Mouse (Mus musculus) heart, embryonic 16.5 days (tissue): ENCODE measurements at regions not wholly inside any gene's neighbourhood (a gene's known extent, or its start where the extent isn't known, plus 50 kb on each side); places are given as distances from the start of the nearest gene placed in this dataset.

Experiments used
- ATAC-seq: fragments of 200-750 bp; cut with Nextera tagmentation; replicated peaks from 2 replicates; pipeline ENCODE4 v1.8.0; 2017; ENCODE audit warnings: moderate number of reproducible peaks; ENCODE audit not compliant: insufficient read depth, low FRiP score; ENCODE audit errors: extremely low read depth
- H3K27ac ChIP-seq: fragments of 300-500 bp; sonication (generic); 2 replicates; pipeline ENCODE4 v1.5.1; 2014; ENCODE audit warnings: mild to moderate bottlenecking, low read length, control low read depth, moderate library complexity
- H3K27me3 ChIP-seq: fragments of 300-500 bp; sonication (generic); 2 replicates; pipeline ENCODE4 v1.6.1; 2014; ENCODE audit warnings: low read length, mixed read lengths; ENCODE audit not compliant: control insufficient read depth, insufficient read depth
- H3K36me3 ChIP-seq: fragments of 300-500 bp; sonication (generic); 2 replicates; pipeline ENCODE4 v1.6.1; 2014; ENCODE audit not compliant: control insufficient read depth, insufficient read depth
- H3K4me1 ChIP-seq: fragments of 300-500 bp; sonication (generic); 2 replicates; pipeline ENCODE4 v1.6.1; 2014; ENCODE audit warnings: low read length, mixed read lengths; ENCODE audit not compliant: control insufficient read depth, insufficient read depth
- H3K4me2 ChIP-seq: fragments of 300-500 bp; sonication (generic); 2 replicates; pipeline ENCODE4 v1.6.1; 2014; ENCODE audit warnings: low read depth, mild to moderate bottlenecking, control low read depth, low read length
- H3K4me3 ChIP-seq: fragments of 300-500 bp; sonication (generic); 2 replicates; pipeline ENCODE4 v1.5.1; 2014; ENCODE audit warnings: mild to moderate bottlenecking, control low read depth, low read length
- H3K9ac ChIP-seq: fragments of 300-500 bp; sonication (generic); 2 replicates; pipeline ENCODE4 v1.6.1; 2014; ENCODE audit warnings: low read length, control low read depth
- H3K9me3 ChIP-seq: fragments of 300-500 bp; sonication (generic); replicated peaks from 2 replicates; pipeline ENCODE4 v1.6.1; 2016; ENCODE audit warnings: low read length; ENCODE audit not compliant: control insufficient read depth
- WGBS: fragments of 180-500 bp; shearing (Covaris S2); extraction: QIAGEN DNeasy Blood & Tissue Kit; methylation state at CpG from one replicate; pipeline ENCODE4 v1.1.7; 2014; 5-methylcytosine and 5-hydroxymethylcytosine counted together

DNA sequence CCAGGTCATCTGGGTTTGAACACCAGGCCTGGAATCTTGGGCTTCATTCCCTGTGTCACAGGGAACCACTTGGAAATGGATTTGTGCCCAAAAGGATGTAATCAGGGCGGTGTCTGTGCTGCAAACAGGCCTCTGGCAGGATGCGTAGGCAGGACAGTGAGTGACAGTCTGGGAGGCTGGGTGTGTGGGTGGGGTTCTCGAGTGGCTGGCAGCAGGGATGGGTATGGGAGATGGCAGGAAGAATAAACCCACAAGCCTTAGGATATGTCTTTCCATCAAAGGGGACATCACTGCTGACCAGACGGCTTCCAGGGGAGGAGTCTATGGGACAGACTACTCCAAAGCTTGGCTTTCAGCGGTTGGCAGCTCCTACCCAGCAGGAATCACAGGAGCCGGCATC is 150.5 kb upstream of the Nectin1 start:
- Histone ChIP-seq H3K4me1 (no peaks in the 10 kb centered on the region), H3K4me3 (no peak overlapping the region), H3K4me2 (no peak overlapping the region), H3K9ac (no peak overlapping the region), H3K36me3 (no peaks in the 10 kb centered on the region), H3K27ac (no peak overlapping the region), H3K27me3 (peaks cover 2% of the 10 kb centered on the region; the same call in 1 of the 2 replicates), H3K9me3 (no peaks in the 10 kb centered on the region)
- 58% methylated on average over 6 of the region's 6 CpGs for WGBS
- no peak for ATAC-seq

- peaks cover 2% of the 10 kb centered on the region; the same call in 1 of the 2 replicates for H3K27me3 ChIP-seq
- no peak overlapping the region for H3K4me3 ChIP-seq
- ATAC-seq, result no peak
- no peak overlapping the region for H3K4me2 ChIP-seq
- no peaks in the 10 kb centered on the region for H3K4me1 ChIP-seq
- H3K9ac ChIP-seq, result no peak overlapping the region
- no peak overlapping the region for H3K27ac ChIP-seq
- no peaks in the 10 kb centered on the region for H3K9me3 ChIP-seq
- WGBS, result 65% methylated on average over 3 of the region's 3 CpGs
- H3K36me3 ChIP-seq, result no peaks in the 10 kb centered on the region
Observed at GRCm38 (mm10) chr9:43594814-43595213, 149.0 kb upstream of the Nectin1 start.

DNA sequence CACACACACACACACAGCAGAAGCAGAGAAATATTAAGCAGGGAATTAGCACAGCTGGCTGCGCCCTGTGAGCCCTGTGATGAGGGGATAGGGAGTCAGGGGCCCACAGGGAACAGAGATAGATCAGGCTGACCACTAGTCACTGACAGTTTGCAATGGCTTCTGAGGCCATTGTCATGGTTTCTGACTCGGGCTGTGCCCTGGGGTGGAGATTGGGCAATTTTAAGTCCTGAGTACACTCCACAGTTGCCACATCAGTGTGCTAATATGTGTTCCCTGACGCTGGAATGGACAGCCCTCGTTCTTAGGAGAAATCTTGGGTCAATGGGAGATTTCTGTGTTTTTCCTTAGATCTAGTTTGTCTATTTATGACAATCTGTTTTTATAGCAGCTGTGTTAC is 148.3 kb upstream of the Nectin1 start:
- Histone ChIP-seq H3K4me1 (no peaks in the 10 kb centered on the region), H3K4me3 (no peak overlapping the region), H3K36me3 (no peaks in the 10 kb centered on the region), H3K27me3 (peaks cover 2% of the 10 kb centered on the region; the same call in 1 of the 2 replicates), H3K9me3 (no peaks in the 10 kb centered on the region), H3K9ac (no peak overlapping the region), H3K4me2 (no peak overlapping the region), H3K27ac (no peak overlapping the region)
- WGBS, result 81% methylated on average over 4 of the region's 4 CpGs
- ATAC-seq, result no peak

DNA sequence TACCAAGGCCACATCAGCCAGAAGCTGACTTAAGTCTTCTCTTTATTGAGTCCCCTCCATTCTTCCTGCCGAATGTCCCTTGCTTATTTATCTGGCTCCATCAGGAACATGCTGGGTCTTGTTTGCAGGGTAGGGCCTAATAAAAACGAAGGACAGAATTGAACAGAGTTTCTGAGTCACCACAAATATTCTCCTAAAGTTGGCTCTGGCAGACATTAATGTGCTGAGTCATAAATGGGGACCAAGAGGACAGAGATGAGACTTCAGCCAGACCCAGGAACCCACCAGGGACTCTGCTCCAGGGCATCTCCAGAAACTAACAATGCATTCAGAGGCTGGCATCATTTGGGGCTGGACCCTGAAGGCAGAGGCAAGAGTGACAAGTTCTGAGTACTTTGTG is 143.4 kb upstream of the Nectin1 start:
- Histone ChIP-seq H3K9me3 (no peaks in the 10 kb centered on the region), H3K4me3 (no peak overlapping the region), H3K9ac (no peak overlapping the region), H3K27me3 (no peaks in the 10 kb centered on the region; the same call in 1 of the 2 replicates), H3K36me3 (no peaks in the 10 kb centered on the region), H3K4me2 (no peak overlapping the region), H3K4me1 (no peaks in the 10 kb centered on the region), H3K27ac (no peak overlapping the region)
- 43% methylated on average over 2 of the region's 2 CpGs for WGBS
- no peak for ATAC-seq

DNA sequence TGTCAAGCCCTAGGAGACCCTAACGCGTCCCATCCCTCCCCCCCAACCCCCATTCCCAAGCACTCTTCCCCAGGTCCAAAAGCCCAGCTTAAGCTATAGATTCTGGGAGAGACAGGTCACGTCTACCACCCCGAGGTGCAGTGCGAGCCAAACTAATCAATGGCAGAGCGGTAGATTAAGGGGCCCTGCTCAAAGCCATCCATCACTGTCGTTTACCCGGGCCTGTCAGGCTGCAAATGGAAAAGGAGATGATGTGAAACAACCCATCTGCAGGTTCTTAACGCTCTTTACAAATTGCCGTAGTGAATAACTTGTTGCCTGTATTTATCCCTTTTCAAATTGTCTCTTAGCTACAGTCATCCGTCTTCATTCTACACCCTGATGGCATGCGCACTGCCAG is 126.2 kb upstream of the Nectin1 start:
- Histone ChIP-seq H3K4me2 (no peak overlapping the region), H3K27ac (no peak overlapping the region), H3K27me3 (peaks cover 7% of the 10 kb centered on the region), H3K4me3 (no peak overlapping the region), H3K9ac (no peak overlapping the region), H3K9me3 (no peaks in the 10 kb centered on the region), H3K4me1 (no peaks in the 10 kb centered on the region), H3K36me3 (no peaks in the 10 kb centered on the region)
- WGBS, result 26% methylated on average over 12 of the region's 12 CpGs
- no peak for ATAC-seq

DNA sequence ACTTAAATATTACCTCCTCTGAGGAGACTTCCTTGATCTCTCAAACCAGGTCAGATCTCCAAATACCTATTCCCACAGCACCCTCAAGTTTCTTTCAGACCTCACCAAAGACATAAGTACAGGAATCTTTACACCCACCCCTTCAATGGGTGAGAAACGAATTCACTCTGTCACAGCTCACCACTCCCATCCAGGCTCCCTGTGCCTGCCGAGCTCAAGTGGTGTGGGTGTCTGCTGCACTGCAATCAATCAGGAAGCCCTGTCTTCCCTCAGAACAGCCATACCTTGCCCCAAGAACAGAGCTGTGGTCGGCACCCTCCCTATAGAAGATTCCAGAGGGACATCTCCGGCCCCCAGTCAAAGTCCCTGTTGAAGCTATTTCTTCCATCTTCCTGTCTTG is 116.2 kb upstream of the Nectin1 start:
- no peak for ATAC-seq
- Histone ChIP-seq H3K9me3 (no peaks in the 10 kb centered on the region), H3K4me1 (no peaks in the 10 kb centered on the region), H3K4me3 (no peak overlapping the region), H3K4me2 (no peak overlapping the region), H3K36me3 (no peaks in the 10 kb centered on the region), H3K9ac (no peak overlapping the region), H3K27me3 (no peaks in the 10 kb centered on the region), H3K27ac (no peak overlapping the region)
- WGBS, result 40% methylated on average over 4 of the region's 4 CpGs

- Histone ChIP-seq H3K36me3 (no peaks in the 10 kb centered on the region), H3K4me3 (no peak overlapping the region), H3K27ac (no peak overlapping the region), H3K9me3 (no peaks in the 10 kb centered on the region), H3K27me3 (no peaks in the 10 kb centered on the region), H3K4me1 (no peaks in the 10 kb centered on the region), H3K9ac (no peak overlapping the region), H3K4me2 (no peak overlapping the region)
- no peak for ATAC-seq
- 36% methylated on average over 11 of the region's 11 CpGs for WGBS
Observed at GRCm38 (mm10) chr9:43628786-43629185, 115.0 kb upstream of the Nectin1 start.

- no peak overlapping the region for H3K27ac ChIP-seq
- no peak for ATAC-seq
- H3K36me3 ChIP-seq, result no peaks in the 10 kb centered on the region
- no peak overlapping the region for H3K9ac ChIP-seq
- no peak overlapping the region for H3K4me3 ChIP-seq
- no peaks in the 10 kb centered on the region for H3K9me3 ChIP-seq
- H3K4me1 ChIP-seq, result no peaks in the 10 kb centered on the region
- no peaks in the 10 kb centered on the region for H3K27me3 ChIP-seq
- H3K4me2 ChIP-seq, result no peak overlapping the region
- 79% methylated on average over 11 of the region's 11 CpGs for WGBS
Observed at GRCm38 (mm10) chr9:43636372-43636965, 107.3 kb upstream of the Nectin1 start.

DNA sequence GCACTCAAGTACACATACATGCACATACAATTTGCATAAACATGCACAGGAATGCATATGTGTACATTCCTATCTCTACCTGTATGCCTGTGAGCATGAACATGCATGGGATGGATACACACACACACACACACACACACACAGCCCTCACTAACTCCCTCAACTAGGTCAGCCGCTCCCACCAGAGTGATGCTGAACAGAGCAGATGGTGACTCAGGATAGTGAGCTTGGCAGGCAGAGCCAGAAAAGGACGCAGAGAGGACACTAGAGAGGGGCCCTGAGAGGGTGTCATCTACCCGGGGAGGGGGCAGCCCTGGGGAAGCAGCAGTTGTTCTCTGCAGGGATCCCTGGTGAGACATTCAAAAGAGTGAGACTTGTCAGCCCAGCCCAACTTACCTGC is 85.6 kb upstream of the Nectin1 start:
- Histone ChIP-seq H3K27me3 (no peaks in the 10 kb centered on the region), H3K9me3 (no peaks in the 10 kb centered on the region), H3K4me1 (no peaks in the 10 kb centered on the region), H3K4me3 (no peak overlapping the region), H3K27ac (no peak overlapping the region), H3K4me2 (no peak overlapping the region), H3K9ac (no peak overlapping the region), H3K36me3 (no peaks in the 10 kb centered on the region)
- no peak for ATAC-seq
- WGBS, result 48% methylated on average over 3 of the region's 3 CpGs
